Mouse (Mus musculus) heart, postnatal 0 days (tissue): ENCODE measurements at regions not wholly inside any gene's neighbourhood (a gene's known extent, or its start where the extent isn't known, plus 50 kb on each side); places are given as distances from the start of the nearest gene placed in this dataset.

ENCODE experiments used
- CTCF ChIP-seq: IDR thresholded peaks from 2 replicates; pipeline ENCODE4 v1.5.1; 2016; ENCODE audit warnings: antibody characterized with exemption, control low read depth, low read depth
- EP300 ChIP-seq: IDR thresholded peaks from 2 replicates; pipeline ENCODE4 v1.6.1; 2016; ENCODE audit warnings: antibody characterized with exemption, low read depth

GRCm38 (mm10) chr13:70033249-70033648, 231.1 kb downstream of the Med10 start:
- TF ChIP-seq CTCF: no peak
- no peak for TF ChIP-seq EP300
